Comparison of ENCODE assay signal across 7 mouse cellular contexts in genomic region chr7:100520663-100521285, GRCm38 (mm10). TPM values are rescaled to one million over a fixed set of nuclear protein-coding genes. Genes with fewer than 3 reads are reported as not detected.
DNase-seq lines count a peak whose midpoint lies in the region; ATAC-seq lines count a peak whose summit lies in the region.

No protein-coding gene starts in this region.

- no peaks in the 10 kb centered on the region for H3K4me1 ChIP-seq in intestine, embryonic 14.5 days (replicated peaks; ENCODE audit: control insufficient read depth, insufficient read depth, low read length)
- H3K4me1 ChIP-seq in midbrain, embryonic 15.5 days, result no peaks in the 10 kb centered on the region

- WGBS in intestine, embryonic 14.5 days, result 18% methylated on average over 10 of the region's 10 CpGs
- 24% methylated on average over 10 of the region's 10 CpGs for WGBS in midbrain, embryonic 15.5 days

- no peak overlapping the region for H3K4me3 ChIP-seq in intestine, embryonic 14.5 days (ENCODE audit: low read depth, low read length)
- no peak overlapping the region for H3K4me3 ChIP-seq in midbrain, embryonic 15.5 days

- H3K27me3 ChIP-seq in intestine, embryonic 14.5 days (replicated peaks; ENCODE audit: control insufficient read depth, insufficient read depth, low read length), result no peaks in the 10 kb centered on the region
- no peaks in the 10 kb centered on the region for H3K27me3 ChIP-seq in midbrain, embryonic 15.5 days (replicated peaks)

- peak; percentile 54 for ATAC-seq in activated CD4-positive, CD25-positive, alpha-beta regulatory T cell, adult 4 months
- ATAC-seq in intestine, embryonic 14.5 days (replicated peaks; ENCODE audit: low FRiP score, low TSS enrichment, low read depth), result peak; percentile 47; the same call in 1 of the 2 replicates
- ATAC-seq in midbrain, embryonic 15.5 days (replicated peaks), result peak; percentile 66; the same call in 1 of the 2 replicates

- intact Hi-C loops in left cerebral cortex, postnatal 4 days (cut with DNase I), result loop anchor here (10.0 kb wide), 2 partner anchors 144 to 344 kb away; partner anchors contain the start of genes Plekhb1 and Relt

- peak; percentile 87 to 89 for DNase-seq in cerebellum, postnatal 25 days
- DNase-seq in gastrocnemius, adult 8-10 months (ENCODE audit: low spot score in 2 of 2), result peak; percentile 50 to 58
- peak; percentile 95 for DNase-seq in intestine, embryonic 14.5 days (ENCODE audit: low spot score)
- DNase-seq in left cerebral cortex, postnatal 4 days, result peak; percentile 83
- DNase-seq in spleen, postnatal 10 days (ENCODE audit: low spot score in 2 of 2), result peak; percentile 83 to 91

- peak overlapping the region; percentile 18; the same call in 1 of the 2 replicates for H3K4me2 ChIP-seq in intestine, embryonic 14.5 days (ENCODE audit: low read length)
- no peak overlapping the region for H3K4me2 ChIP-seq in midbrain, embryonic 15.5 days

- no peaks in the 10 kb centered on the region for H3K9me3 ChIP-seq in intestine, embryonic 14.5 days (ENCODE audit: control insufficient read depth, low read length)
- H3K9me3 ChIP-seq in midbrain, embryonic 15.5 days, result no peaks in the 10 kb centered on the region

- no peak overlapping the region for H3K27ac ChIP-seq in intestine, embryonic 14.5 days (ENCODE audit: low read depth)
- H3K27ac ChIP-seq in midbrain, embryonic 15.5 days, result no peak overlapping the region

- H3K9ac ChIP-seq in intestine, embryonic 14.5 days (ENCODE audit: low read length), result no peak overlapping the region
- H3K9ac ChIP-seq in midbrain, embryonic 15.5 days, result no peak overlapping the region

- H3K36me3 ChIP-seq in intestine, embryonic 14.5 days (ENCODE audit: control insufficient read depth, insufficient read depth, low read length), result no peaks in the 10 kb centered on the region
- H3K36me3 ChIP-seq in midbrain, embryonic 15.5 days (replicated peaks), result no peaks in the 10 kb centered on the region

RNA-seq across cellular contexts. Expression of gene Dnajb13, which starts 6.0 kb away (rescaled TPM):
- polyA plus RNA-seq in activated CD4-positive, CD25-positive, alpha-beta regulatory T cell, adult 4 months (2017; shearing (Covaris generic)), result 10 to 100 TPM; 10.4 to 17.4 TPM
- total RNA-seq in gastrocnemius, adult 8-10 months (2022), result under 1 TPM in 1 of 4 experiments, not detected in 3; 0.13 TPM
- 0.24 and 0.26 TPM in 2 replicates for polyA plus RNA-seq in intestine, embryonic 14.5 days (2014; fragmentation: Nextera tagmentation; extraction: Ambion mirVana)
- under 1 TPM; 0.38 to 0.62 TPM for total RNA-seq in left cerebral cortex, postnatal 4 days (2021)
- polyA plus RNA-seq in midbrain, embryonic 15.5 days (2015; fragmentation: Nextera tagmentation; extraction: Ambion mirVana), result 3.7 and 4.9 TPM in 2 replicates

RNA-seq across cellular contexts. Expression of gene Coa4, which starts 16.1 kb away (rescaled TPM):
- 10 to 100 TPM; 21.2 to 22.6 TPM for polyA plus RNA-seq in activated CD4-positive, CD25-positive, alpha-beta regulatory T cell, adult 4 months (2017; shearing (Covaris generic))
- 10 to 100 TPM in 2 of 4 experiments, 1 to 10 TPM in 2; 8.3 to 10.7 (median 9.7) TPM for total RNA-seq in gastrocnemius, adult 8-10 months (2022)
- polyA plus RNA-seq in intestine, embryonic 14.5 days (2014; fragmentation: Nextera tagmentation; extraction: Ambion mirVana), result 33.8 and 36.9 TPM in 2 replicates
- total RNA-seq in left cerebral cortex, postnatal 4 days (2021), result 1 to 10 TPM; 8.9 to 9.0 TPM
- polyA plus RNA-seq in midbrain, embryonic 15.5 days (2015; fragmentation: Nextera tagmentation; extraction: Ambion mirVana), result 15.5 and 17.7 TPM in 2 replicates

RNA-seq across cellular contexts. Expression of gene Ucp2, which starts 27.6 kb away (rescaled TPM):
- 1,000 to 10,000 TPM; 1,097 to 1,340 TPM for polyA plus RNA-seq in activated CD4-positive, CD25-positive, alpha-beta regulatory T cell, adult 4 months (2017; shearing (Covaris generic))
- 10 to 100 TPM in 2 of 4 experiments, 1 to 10 TPM in 2; 6.3 to 15.0 (median 12.0) TPM for total RNA-seq in gastrocnemius, adult 8-10 months (2022)
- polyA plus RNA-seq in intestine, embryonic 14.5 days (2014; fragmentation: Nextera tagmentation; extraction: Ambion mirVana), result 157 and 179 TPM in 2 replicates
- total RNA-seq in left cerebral cortex, postnatal 4 days (2021), result 10 to 100 TPM; 46.2 to 47.2 TPM
- polyA plus RNA-seq in midbrain, embryonic 15.5 days (2015; fragmentation: Nextera tagmentation; extraction: Ambion mirVana), result 57.2 and 61.6 TPM in 2 replicates

RNA-seq across cellular contexts. Expression of gene Ucp3, which starts 48.0 kb away (rescaled TPM):
- polyA plus RNA-seq in activated CD4-positive, CD25-positive, alpha-beta regulatory T cell, adult 4 months (2017; shearing (Covaris generic)), result not detected
- 100 to 1,000 TPM in 2 of 4 experiments, 10 to 100 TPM in 2; 88.7 to 109 (median 102) TPM for total RNA-seq in gastrocnemius, adult 8-10 months (2022)
- not detected in 2 replicates for polyA plus RNA-seq in intestine, embryonic 14.5 days (2014; fragmentation: Nextera tagmentation; extraction: Ambion mirVana)
- under 1 TPM in 1 of 2 experiments, not detected in 1; 0.28 TPM for total RNA-seq in left cerebral cortex, postnatal 4 days (2021)
- polyA plus RNA-seq in midbrain, embryonic 15.5 days (2015; fragmentation: Nextera tagmentation; extraction: Ambion mirVana), result not detected in 2 replicates
